Mouse (Mus musculus) right cerebral cortex, adult 2 months (tissue): ENCODE results near the gene Nrp1.

Source experiments
- DNase-seq, 2 experiments: peaks; one replicate each; pipeline ENCODE4 v3.0.0; 2021 to 2022; ENCODE audit warnings: low spot score in 2 of 2

Gene Nrp1

GRCm38 (mm10) chr8:128551421-128552139 is 193.2 kb downstream of the Nrp1 start:
- DNase-seq = peak; percentile 74 to 80
